Mouse (Mus musculus) cerebellum, adult 11 months (tissue): ENCODE measurements around the gene Abhd14b.
"Not testable (repeated sequence)": the region's sequence is repeated elsewhere in the genome, so short reads cannot be mapped to it uniquely, and the experiment has no call there.

Experiments
- DNase-seq: peaks from one replicate; pipeline ENCODE4 v3.0.0; 2022

Abhd14b gene

GRCm38 (mm10) chr9:106478101-106478500, 30.8 kb downstream of the Abhd14b start:
- DNase-seq = peak; percentile 5

DNA sequence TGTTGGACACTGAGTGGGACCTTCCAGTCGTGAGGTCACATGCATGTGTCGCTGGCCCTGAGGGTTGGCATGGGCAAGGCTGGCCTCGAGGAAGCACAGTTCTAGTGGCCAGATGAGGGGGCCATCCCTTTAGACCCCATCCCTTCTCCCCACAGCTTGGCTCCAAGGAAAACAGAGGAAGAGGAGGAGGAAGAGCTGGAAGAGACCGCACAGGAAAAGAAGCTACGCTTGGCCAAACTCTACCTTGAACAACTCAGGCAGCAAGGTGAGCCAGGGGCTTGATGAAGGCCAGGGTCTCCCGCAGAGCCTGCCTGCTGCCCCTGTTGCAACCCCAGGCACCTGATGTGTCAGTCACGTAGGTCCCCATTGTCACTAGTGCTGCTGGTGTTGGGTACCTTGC, 33.3 kb downstream of the Abhd14b start:
- peak; percentile 6 for DNase-seq

DNA sequence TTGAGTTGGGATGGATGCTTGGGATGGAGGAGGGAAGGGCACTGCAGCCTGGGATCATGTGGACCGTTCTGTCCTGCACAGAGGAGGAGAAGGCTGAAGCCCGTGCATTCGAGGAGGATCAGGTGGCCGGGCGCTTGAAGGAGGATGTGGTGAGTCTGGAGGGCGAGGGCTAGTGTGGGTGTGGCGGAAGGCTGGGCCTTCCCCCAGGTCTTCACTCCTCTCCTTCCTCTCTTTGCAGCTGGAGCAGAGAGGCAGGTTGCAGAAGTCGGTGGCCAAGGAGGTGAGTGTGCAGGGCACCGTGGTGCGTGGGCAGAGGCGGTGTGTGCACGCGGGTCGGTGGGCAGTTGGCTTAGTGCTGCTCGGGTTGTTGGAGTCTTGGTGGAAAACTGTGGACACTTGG, 33.8 kb downstream of the Abhd14b start:
- peak; percentile 4 for DNase-seq

- DNase-seq = peak; percentile 3
These were observed 34.4 kb downstream of the Abhd14b start for GRCm38 (mm10) chr9:106481676-106482075.

DNA sequence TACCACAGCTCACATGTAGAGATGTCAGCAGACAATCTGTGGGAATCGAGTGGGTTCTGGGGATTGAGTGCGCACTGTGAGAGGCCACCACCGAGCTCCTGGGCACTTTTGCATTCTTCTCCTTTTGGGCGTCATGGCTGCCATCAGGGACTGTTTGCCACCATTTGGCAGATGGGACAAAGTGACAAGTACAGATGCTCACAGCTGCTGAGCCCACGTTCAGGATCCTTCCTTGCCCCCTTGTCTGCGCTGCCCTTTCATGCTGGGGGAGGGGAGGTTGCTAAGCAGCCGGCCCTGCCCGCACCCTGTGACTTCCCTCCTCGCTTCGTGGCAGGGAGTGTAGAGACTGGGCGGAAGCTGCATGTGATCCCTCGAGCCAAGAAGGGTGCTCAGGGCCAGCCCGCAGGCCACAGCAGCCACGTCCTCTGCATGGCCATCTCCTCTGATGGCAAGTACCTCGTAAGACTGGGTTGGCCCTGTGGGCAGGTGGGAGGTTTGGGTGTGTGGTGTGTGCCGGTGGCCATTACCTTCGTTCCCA, 35.4 kb downstream of the Abhd14b start:
- DNase-seq = peak; percentile 2

DNA sequence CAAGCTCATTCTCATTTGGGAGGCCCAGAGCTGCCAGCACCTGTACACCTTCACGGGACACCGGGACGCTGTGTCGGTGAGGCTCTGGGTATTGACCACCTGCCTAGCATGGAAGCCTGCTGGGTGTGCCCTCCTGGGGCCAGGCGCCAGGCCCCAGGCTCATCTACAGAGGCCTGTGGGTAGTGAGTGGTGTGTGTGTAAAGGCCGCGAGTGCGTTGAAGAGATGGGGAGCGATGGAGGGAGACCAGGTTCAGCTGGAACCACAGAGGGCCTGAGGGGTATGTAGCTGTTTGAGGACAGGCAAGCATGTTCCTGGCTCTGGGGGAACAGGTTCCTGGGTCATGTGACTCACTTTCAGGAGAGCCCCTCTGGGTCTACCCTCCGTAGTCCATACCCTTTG, 35.9 kb downstream of the Abhd14b start:
- peak; percentile 4 for DNase-seq

DNA sequence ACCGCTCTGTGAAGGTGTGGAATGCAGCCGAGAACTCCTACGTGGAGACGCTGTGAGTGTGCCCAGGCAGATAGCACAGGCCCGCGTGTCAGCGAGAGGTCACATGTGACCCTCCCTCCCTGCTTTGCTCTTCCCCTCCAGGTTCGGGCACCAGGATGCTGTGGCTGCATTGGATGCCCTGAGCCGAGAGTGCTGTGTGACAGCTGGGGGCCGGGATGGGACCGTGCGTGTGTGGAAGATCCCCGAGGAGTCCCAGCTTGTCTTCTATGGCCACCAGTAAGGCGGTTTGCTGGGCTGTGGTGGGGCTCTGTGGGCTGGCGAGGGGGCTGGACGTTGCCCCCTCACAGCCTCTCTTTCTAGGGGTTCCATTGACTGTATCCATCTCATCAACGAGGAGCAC, 36.3 kb downstream of the Abhd14b start:
- DNase-seq = peak; percentile 4

DNA sequence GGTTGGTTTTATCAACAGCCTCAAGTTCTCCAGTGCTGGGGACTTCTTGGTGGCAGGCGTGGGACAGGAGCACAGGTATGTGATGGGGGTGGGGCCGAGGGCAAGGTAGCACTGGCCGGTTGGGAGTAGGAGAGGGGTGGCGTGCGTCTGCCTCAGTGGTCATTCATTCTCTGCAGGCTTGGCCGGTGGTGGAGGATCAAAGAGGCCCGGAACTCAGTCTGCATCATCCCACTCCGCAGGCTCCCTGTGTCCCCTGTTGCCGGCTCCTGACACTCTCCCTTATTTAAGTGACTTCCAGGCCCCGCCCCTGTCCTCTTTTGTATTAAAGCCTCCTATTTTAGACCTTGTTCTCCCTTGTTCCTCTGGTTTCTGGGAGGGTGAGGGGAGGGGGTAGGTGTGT, 37.8 kb downstream of the Abhd14b start:
- no peak for DNase-seq

- not testable (repeated sequence) for DNase-seq
These were observed 40.3 kb downstream of the Abhd14b start for GRCm38 (mm10) chr9:106487602-106488001.

DNA sequence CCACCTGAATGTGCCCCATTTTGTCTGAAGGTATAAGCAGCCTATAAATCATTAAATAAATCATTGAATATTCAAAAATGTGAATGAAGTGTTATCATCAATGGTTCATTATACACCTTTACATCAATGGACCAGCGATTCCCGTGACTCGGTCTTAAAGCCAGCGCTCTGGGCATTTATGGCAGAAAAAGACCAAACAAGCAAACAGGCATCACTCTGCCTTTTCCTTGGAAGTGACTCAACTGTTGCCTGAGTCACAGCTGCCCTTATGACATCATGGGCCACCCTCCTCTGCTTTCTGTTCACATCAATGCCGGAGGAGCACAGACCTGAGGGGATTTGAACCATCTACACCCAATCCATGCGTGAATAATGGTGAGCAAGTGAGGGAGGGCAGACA, 52.4 kb downstream of the Abhd14b start, which contains the start of gene Iqcf1:
Gene Iqcf1, plus strand, starts transcription at position 301 of the 400 bp plus-strand sequence.
- no peak for DNase-seq

GRCm38 (mm10) chr9:106501846-106502245, 54.6 kb downstream of the Abhd14b start:
- DNase-seq = no peak
